Mouse (Mus musculus) c-Kit-positive CD71-negative TER-119-negative erythroid progenitor cells, embryonic 14.5 days (primary cell): ENCODE measurements around the gene Cyld.

ENCODE experiments used
- DNase-seq: peaks from one replicate; pipeline ENCODE4 v3.0.0-alpha.2; 2013; ENCODE audit warnings: low read depth

Cyld gene

DNA sequence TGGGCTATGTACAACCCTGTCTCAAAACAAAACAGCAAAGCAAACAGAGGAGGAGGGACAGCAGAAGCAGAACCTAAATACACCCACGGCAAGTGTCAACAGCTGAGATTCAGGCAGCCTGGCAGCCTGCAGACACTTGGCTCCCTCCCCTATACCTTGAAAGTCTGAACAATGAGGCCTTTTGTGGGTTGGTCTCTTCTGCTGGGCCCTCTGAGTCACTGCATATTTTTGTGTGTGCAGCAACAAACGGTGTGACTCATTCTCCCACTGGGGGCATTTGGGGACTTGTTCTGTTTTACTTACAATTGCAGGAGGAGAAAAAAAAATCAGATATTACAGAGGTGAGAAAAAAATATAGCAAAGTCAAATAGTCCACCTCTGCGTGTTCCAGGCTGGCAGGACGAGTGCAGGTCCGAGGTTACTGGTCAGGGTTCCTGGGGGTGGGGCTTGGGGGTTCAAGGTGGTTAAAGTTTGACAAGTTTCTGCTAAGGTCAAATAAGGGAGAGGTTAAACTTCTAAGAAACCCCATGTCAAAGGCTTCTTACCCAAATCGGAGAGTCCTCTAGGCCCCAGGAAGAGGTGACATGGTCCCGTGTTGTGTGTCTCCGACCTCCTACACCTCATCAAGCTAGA is 96.0 kb downstream of the Cyld start:
- no peak for DNase-seq

DNA sequence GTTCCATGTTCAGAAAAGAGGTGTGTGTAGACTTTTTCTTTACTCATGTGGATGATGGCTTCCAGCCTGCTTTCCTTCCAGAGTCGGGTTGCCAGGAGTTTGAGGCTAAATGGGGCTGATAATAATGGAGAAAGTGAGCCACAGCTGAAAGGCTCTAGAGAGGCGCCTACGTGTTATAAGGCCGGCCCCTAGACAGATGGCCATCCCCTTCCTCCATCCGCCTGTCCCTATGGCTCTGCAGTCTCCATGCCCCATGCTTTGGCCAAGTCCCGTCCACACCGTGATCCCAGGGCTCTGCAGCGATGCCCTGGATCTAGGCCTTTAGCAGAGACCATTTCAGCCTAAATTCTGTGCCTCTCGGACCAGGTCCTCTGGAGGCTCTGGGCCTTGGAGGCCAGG is 96.5 kb downstream of the Cyld start:
- DNase-seq = no peak

DNA sequence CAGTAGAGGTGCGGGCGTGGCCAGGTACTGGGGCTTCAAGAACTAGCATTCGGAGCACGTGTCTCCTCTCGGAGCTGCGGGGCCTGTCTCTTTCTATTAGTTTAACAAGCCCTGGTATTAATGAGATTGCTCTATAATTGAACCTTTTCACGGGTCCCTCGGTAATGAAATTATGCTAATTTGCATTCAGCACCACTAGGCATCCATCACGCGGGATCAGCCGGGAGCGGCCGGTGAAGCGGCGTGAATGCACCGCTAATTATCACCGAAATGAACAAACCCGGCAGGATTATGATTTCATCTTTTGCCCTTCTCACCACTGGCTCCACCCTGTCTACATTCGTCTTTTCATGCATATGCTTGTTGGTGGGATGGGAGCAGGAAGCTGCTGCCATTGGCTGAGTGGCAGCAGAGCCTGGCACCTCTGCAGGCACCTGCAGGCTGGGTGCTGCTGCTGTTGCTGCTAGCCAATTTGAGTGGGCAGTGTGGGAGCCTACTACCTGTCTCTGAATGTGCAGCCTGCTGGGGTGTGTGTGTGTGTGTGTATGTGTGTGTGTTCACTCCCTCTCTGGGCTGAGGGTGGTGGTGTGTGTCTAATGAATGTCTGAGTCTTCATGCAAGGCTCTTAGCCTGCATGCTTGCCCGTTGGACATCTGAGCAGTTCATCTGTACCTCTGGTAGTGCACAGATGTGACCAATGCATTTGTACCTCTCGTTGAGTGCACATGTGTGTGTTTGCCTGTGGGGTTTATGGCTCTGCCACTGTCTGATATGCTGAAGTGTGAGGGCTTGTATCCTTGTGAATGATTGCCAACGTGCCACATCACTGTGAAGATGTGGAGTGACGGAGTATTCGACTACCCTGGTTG is 97.2 kb downstream of the Cyld start:
- no peak for DNase-seq

DNA sequence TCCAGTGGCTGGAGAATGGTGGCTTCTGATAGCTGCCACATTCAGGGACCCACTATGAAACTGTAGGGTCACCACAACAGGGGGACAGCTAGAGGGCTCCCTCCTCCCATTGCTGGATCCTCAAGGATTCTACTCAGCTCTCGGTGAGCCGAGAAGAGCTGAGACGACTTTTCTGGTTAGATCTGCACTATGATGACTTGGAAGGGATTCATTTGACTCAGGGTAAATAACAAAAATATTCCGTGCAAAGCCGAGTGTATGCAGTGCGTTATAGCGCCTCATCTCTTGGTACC is 97.7 kb downstream of the Cyld start:
- DNase-seq = no peak

DNA sequence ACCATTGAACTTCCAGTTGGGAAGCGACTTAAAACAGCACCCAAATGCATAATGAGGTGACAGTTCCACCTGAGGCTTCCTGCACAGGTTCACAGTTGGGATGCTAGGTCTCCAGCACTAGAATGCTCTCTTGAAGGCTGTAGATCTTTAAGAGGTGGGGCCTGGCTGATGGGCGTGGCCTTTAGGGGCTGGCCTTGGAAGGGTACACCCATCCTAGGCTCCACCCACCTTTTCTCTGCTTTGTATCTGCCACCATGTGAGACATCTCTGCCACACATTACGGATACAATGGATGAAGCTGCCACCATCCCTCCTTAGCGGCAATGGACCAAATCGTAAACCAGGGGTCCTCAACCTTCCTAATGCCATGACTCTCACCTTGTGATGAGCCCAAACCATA is 99.1 kb downstream of the Cyld start:
- no peak for DNase-seq

DNA sequence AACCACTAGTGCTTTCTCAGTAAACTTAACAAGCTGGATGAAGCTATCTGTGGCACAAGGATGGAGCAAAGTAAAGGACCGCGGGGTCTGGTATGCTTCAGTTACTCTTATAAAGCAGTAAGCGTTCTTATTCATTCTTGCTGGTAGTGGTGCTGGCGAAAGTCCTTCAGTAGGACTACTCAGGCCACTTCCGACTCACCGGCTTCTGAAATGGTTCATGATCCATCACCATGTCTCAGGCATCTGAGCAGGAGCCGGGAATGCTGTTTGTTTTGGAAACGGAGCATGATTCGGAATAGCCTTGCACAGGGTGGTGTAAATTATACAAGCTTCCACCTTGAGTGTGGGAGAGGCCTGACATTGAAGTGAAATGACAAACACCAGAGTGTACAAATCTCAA is 99.8 kb downstream of the Cyld start:
- DNase-seq = no peak
